Comparison of ENCODE assay signal across 13 mouse cellular contexts in the genomic region with DNA sequence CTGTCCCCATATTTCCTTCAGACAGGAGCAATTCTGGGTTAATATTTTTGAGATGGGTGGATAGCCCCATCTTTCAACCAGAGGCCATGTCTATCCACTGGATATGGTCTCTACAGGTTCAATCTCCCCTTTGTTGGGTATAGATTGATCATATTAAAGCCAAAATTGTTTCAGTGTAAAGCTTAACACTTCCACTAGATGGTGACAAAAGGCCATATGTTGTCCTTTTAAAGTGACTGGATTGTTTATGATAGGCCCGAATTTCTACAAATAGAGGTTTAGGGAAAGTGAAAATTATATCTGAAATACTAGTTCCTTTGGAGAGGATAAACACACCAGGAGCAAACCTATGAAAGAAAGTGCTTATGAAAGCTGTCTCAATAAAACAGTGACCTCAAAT. TPM values are rescaled to one million over a fixed set of nuclear protein-coding genes. Genes with fewer than 3 reads are reported as not detected.
A peak's percentile ranks its signal among the peaks of the same experiment; 100 is the strongest.
DNase-seq lines count a peak whose midpoint lies in the region; ATAC-seq and TF ChIP-seq lines count a peak whose summit lies in the region.
"Had no signal": no experiment of that assay in that cellular context is flagged by ENCODE, and none has a peak within 500 bp of the region (broad histone marks: within the 10 kb centered on the region; RNA-seq: fewer than 3 reads in every experiment).

No protein-coding gene starts in this region.

- H3K9me3 ChIP-seq in forebrain, postnatal 0 days (ENCODE audit: low read length): no peaks in the 10 kb centered on the region
- no peaks in the 10 kb centered on the region for H3K9me3 ChIP-seq in forebrain, embryonic 11.5 days (ENCODE audit: control insufficient read depth, low read length)
- no peaks in the 10 kb centered on the region for H3K9me3 ChIP-seq in liver, postnatal 0 days (ENCODE audit: low read length)
- H3K9me3 ChIP-seq in liver, embryonic 11.5 days (ENCODE audit: control insufficient read depth, low read length): no peaks in the 10 kb centered on the region
- H3K9me3 ChIP-seq: limb, embryonic 15.5 days; neural tube, embryonic 12.5 days had no signal

- no peak overlapping the region for H3K4me3 ChIP-seq in forebrain, postnatal 0 days (ENCODE audit: low read depth, low read length)
- H3K4me3 ChIP-seq in forebrain, embryonic 11.5 days (ENCODE audit: low read depth, low read length): no peak overlapping the region
- no peak overlapping the region for H3K4me3 ChIP-seq in liver, postnatal 0 days (ENCODE audit: low read depth, low read length)
- no peak overlapping the region for H3K4me3 ChIP-seq in liver, embryonic 11.5 days (ENCODE audit: low read depth, low read length)
- H3K4me3 ChIP-seq: limb, embryonic 15.5 days; neural tube, embryonic 12.5 days had no signal

- no peak overlapping the region for H3K27ac ChIP-seq in forebrain, postnatal 0 days (ENCODE audit: low read depth, low read length)
- no peak overlapping the region for H3K27ac ChIP-seq in forebrain, embryonic 11.5 days (ENCODE audit: low read depth, low read length)
- H3K27ac ChIP-seq in liver, postnatal 0 days (ENCODE audit: low read depth): no peak overlapping the region
- H3K27ac ChIP-seq in liver, embryonic 11.5 days (ENCODE audit: low read depth, low read length): no peak overlapping the region
- H3K27ac ChIP-seq: limb, embryonic 15.5 days; macrophage; neural tube, embryonic 12.5 days had no signal

- H3K4me1 ChIP-seq in forebrain, postnatal 0 days (ENCODE audit: insufficient read depth): no peaks in the 10 kb centered on the region
- no peaks in the 10 kb centered on the region for H3K4me1 ChIP-seq in forebrain, embryonic 11.5 days (replicated peaks; ENCODE audit: control insufficient read depth, insufficient read depth, low read length)
- no peaks in the 10 kb centered on the region for H3K4me1 ChIP-seq in liver, postnatal 0 days (ENCODE audit: insufficient read depth)
- no peaks in the 10 kb centered on the region for H3K4me1 ChIP-seq in liver, embryonic 11.5 days (replicated peaks; ENCODE audit: control insufficient read depth, insufficient read depth, low read length)
- H3K4me1 ChIP-seq: limb, embryonic 15.5 days; neural tube, embryonic 12.5 days had no signal

- no peaks in the 10 kb centered on the region for H3K27me3 ChIP-seq in forebrain, postnatal 0 days (ENCODE audit: insufficient read depth, low read length)
- no peaks in the 10 kb centered on the region for H3K27me3 ChIP-seq in forebrain, embryonic 11.5 days (ENCODE audit: control insufficient read depth, insufficient read depth, low read length)
- no peaks in the 10 kb centered on the region for H3K27me3 ChIP-seq in liver, postnatal 0 days (ENCODE audit: insufficient read depth, low read length)
- no peaks in the 10 kb centered on the region for H3K27me3 ChIP-seq in liver, embryonic 11.5 days (replicated peaks; ENCODE audit: control insufficient read depth, insufficient read depth, low read length)
- H3K27me3 ChIP-seq: limb, embryonic 15.5 days; neural tube, embryonic 12.5 days had no signal

- no peak overlapping the region for H3K4me2 ChIP-seq in forebrain, postnatal 0 days (ENCODE audit: low read depth)
- no peak overlapping the region for H3K4me2 ChIP-seq in forebrain, embryonic 11.5 days (ENCODE audit: low read depth, low read length, severe bottlenecking)
- no peak overlapping the region for H3K4me2 ChIP-seq in liver, postnatal 0 days (ENCODE audit: low read depth, low read length)
- no peak overlapping the region for H3K4me2 ChIP-seq in liver, embryonic 11.5 days
- H3K4me2 ChIP-seq: limb, embryonic 15.5 days; neural tube, embryonic 12.5 days had no signal

- WGBS in forebrain, postnatal 0 days: 32% methylated on average over 1 of the region's 1 CpGs
- 43% methylated on average over 1 of the region's 1 CpGs for WGBS in forebrain, embryonic 11.5 days
- WGBS in liver, postnatal 0 days (ENCODE audit: insufficient replicate concordance): 51% methylated on average over 1 of the region's 1 CpGs
- WGBS in liver, embryonic 11.5 days: 36% methylated on average over 1 of the region's 1 CpGs

- H3K9ac ChIP-seq in forebrain, postnatal 0 days: no peak overlapping the region
- H3K9ac ChIP-seq in forebrain, embryonic 11.5 days (ENCODE audit: low read length): no peak overlapping the region
- H3K9ac ChIP-seq in liver, postnatal 0 days (replicated peaks): no peak overlapping the region
- no peak overlapping the region for H3K9ac ChIP-seq in liver, embryonic 11.5 days (ENCODE audit: low read depth, low read length)
- H3K9ac ChIP-seq: limb, embryonic 15.5 days; neural tube, embryonic 12.5 days had no signal

- peak; percentile 61 for TF ChIP-seq CTCF in forebrain, postnatal 0 days (IDR thresholded peaks at IDR 0.05; ENCODE audit: low read depth)
- peak; percentile 45 for TF ChIP-seq CTCF in liver, postnatal 0 days (IDR thresholded peaks at IDR 0.05; ENCODE audit: low read depth)

- H3K36me3 ChIP-seq in forebrain, postnatal 0 days (ENCODE audit: insufficient read depth): no peaks in the 10 kb centered on the region
- H3K36me3 ChIP-seq in forebrain, embryonic 11.5 days (ENCODE audit: control insufficient read depth, insufficient read depth, low read length): no peaks in the 10 kb centered on the region
- no peaks in the 10 kb centered on the region for H3K36me3 ChIP-seq in liver, postnatal 0 days (replicated peaks; ENCODE audit: insufficient read depth, low read length)
- no peaks in the 10 kb centered on the region for H3K36me3 ChIP-seq in liver, embryonic 11.5 days (ENCODE audit: control insufficient read depth, insufficient read depth, low read length)
- H3K36me3 ChIP-seq: limb, embryonic 15.5 days; neural tube, embryonic 12.5 days had no signal

- no peak for TF ChIP-seq EP300 in liver, postnatal 0 days (IDR thresholded peaks at IDR 0.05; ENCODE audit: low read depth)

- DNase-seq in forebrain, postnatal 0 days: peak; percentile 46
- DNase-seq in forebrain, embryonic 11.5 days (ENCODE audit: low spot score): no peak
- no peak for DNase-seq in liver, postnatal 0 days
- no peak for DNase-seq in liver, embryonic 11.5 days (ENCODE audit: low spot score)
- DNase-seq in Muller cell, postnatal 12 days (ENCODE audit: inconsistent ontology term): peak; percentile 34
- no peak for DNase-seq in urinary bladder, adult 18-20 months (ENCODE audit: low spot score in 2 of 2)
- no peak for DNase-seq in ovary, postnatal 14 days (ENCODE audit: low spot score)
- DNase-seq: gastrocnemius, postnatal 25 days; layer of hippocampus, adult 9-11 months had no signal

- peak; percentile 34; the same call in 1 of the 2 replicates for ATAC-seq in forebrain, postnatal 0 days
- ATAC-seq in forebrain, embryonic 11.5 days (replicated peaks; ENCODE audit: low FRiP score): no peak
- no peak for ATAC-seq in liver, postnatal 0 days
- no peak for ATAC-seq in liver, embryonic 11.5 days (replicated peaks; ENCODE audit: low FRiP score)
- ATAC-seq in megakaryocyte progenitor cell, adult 5-6 weeks (replicated peaks; ENCODE audit: poor library complexity): peak; percentile 68; the same call in 1 of the 2 replicates

RNA-seq across cellular contexts. Expression of gene Prdx4, which starts 34.9 kb away (rescaled TPM):
- 64.5 and 70.7 TPM in 2 replicates for total RNA-seq in forebrain, postnatal 0 days (2014; rRNA removed)
- 107 and 124 TPM in 2 replicates for polyA plus RNA-seq in forebrain, postnatal 0 days (2015; fragmentation: Nextera tagmentation; extraction: Ambion mirVana)
- polyA plus RNA-seq in forebrain, embryonic 11.5 days (2014; fragmentation: Nextera tagmentation; extraction: Ambion mirVana): 229 and 239 TPM in 2 replicates
- 234 and 235 TPM in 2 replicates for polyA plus RNA-seq in liver, postnatal 0 days (2015; fragmentation: Nextera tagmentation; extraction: Ambion mirVana)
- polyA plus RNA-seq in liver, embryonic 11.5 days (2014; fragmentation: Nextera tagmentation; extraction: Ambion mirVana): 188 and 204 TPM in 2 replicates
- 45.1 and 51.9 TPM in 2 replicates for total RNA-seq in megakaryocyte progenitor cell, adult 5-6 weeks (2015)
- total RNA-seq in megakaryocyte progenitor cell, adult 5-6 weeks (2017): 37.5 and 42.5 TPM in 2 replicates

Comparison
In these comparisons a context has a peak if more than half of its experiments do, and no peak if none do; other contexts are left out.
1. ATAC-seq: peak in forebrain, postnatal 0 days (single experiment) and megakaryocyte progenitor cell, adult 5-6 weeks (single experiment); none in forebrain, embryonic 11.5 days (single experiment), liver, postnatal 0 days (single experiment) and liver, embryonic 11.5 days (single experiment).
2. DNase-seq: peak in forebrain, postnatal 0 days (single experiment) and Muller cell, postnatal 12 days (single experiment); none in forebrain, embryonic 11.5 days (single experiment), liver, postnatal 0 days (single experiment), liver, embryonic 11.5 days (single experiment), urinary bladder, adult 18-20 months (0 of 2) and ovary, postnatal 14 days (single experiment).